Mouse (Mus musculus): ENCODE measurements at regions not wholly inside any gene's neighbourhood (a gene's known extent, or its start where the extent isn't known, plus 50 kb on each side); places are given as distances from the start of the nearest gene placed in this dataset.
"Not testable (repeated sequence)": the region's sequence is repeated elsewhere in the genome, so short reads cannot be mapped to it uniquely, and the experiment has no call there.

DNA sequence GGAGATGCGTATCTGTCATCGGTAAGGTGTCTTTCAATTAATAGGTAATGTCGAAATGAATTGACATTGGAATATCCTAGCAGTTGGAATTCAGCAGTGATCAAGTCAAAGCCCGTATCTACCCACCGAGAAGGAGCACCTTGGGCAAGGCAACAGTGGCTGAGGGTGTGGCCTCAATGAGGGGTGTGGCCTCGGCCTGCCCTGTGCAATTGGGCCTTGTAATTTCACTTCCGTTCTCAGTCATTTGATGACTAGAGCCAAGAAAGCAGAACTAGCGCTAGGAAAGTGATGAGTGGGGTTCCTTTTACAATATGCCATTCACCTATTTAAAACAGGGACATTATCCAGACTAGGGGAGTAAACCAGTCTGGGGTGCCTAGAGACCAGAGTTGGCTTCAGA, 77.6 kb downstream of the Elovl4 start:
- DNase-seq (ENCODE audit: low spot score): no peak

GRCm38 (mm10) chr9:83727462-83728189, 78.5 kb downstream of the Elovl4 start:
- DNase-seq (ENCODE audit: low spot score): peak; percentile 36

- DNase-seq (ENCODE audit: low spot score): no peak
Measured at GRCm38 (mm10) chr9:83726979-83727378, 79.1 kb downstream of the Elovl4 start.

DNA sequence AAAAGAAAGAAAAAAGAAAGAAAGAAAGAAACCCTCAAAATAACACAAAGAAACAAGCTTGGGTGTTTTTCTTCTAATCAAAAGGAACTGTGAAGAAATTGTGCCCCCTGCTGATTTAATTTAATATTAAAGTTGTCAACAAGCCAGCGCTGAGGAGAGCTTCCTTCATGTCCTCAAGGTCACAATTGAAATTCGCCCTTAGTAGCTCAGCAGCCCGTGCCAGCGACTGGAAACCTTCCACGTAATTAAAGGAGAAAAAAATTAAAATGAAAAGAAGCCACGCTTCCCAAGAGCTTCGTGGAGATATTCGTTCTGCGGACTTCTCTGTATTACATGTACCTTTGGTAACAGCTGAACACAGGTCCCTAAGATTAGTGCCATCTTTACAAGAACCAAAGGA, 80.0 kb downstream of the Elovl4 start:
- DNase-seq (ENCODE audit: low spot score): no peak

- DNase-seq (ENCODE audit: low spot score): no peak
Measured at GRCm38 (mm10) chr9:83725545-83725944, 80.5 kb downstream of the Elovl4 start.

DNA sequence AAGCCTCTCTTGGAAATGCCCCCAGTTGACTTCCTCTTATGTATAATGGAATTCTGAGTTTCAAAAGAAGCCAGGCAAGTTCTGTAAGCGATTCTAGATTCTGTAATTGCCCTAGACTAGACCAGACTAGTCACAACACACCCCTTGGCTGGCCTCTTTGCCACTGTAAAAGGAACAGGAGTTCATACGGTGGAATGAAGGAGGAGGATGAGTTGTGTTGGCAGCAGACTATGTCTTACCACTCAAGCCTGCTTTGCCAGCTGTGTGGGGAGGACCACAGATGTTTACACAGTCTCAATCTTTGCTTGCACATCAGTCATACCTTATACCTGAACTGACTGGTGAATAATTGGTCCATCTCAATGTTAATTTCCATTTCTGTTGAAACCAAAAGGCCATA, 85.1 kb downstream of the Elovl4 start:
- DNase-seq (ENCODE audit: low spot score): no peak

DNA sequence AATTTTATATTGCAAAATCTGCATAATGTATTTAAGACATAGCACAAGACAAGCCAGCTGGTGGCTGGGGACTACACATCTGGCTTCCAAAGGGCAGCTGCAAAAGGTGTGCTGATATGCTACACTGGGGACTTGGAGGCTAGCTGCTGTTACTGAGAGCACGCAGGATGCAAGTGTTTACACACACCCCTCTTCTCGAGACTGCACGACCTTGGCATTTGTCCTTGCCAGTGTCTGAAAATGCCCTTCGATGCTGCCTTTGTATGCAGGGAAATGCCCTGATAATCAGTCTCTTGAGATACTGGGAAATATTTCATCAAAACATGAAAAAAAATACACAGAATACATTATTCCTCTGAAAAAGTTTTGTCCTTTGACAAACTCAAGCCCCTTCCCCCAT, 86.3 kb downstream of the Elovl4 start:
- no peak for DNase-seq (ENCODE audit: low spot score)

GRCm38 (mm10) chr9:83718084-83718483, 88.0 kb downstream of the Elovl4 start:
- DNase-seq (ENCODE audit: low spot score): not testable (repeated sequence)

GRCm38 (mm10) chr9:83716101-83716763, 89.8 kb downstream of the Elovl4 start:
- no peak for DNase-seq (ENCODE audit: low spot score)

DNA sequence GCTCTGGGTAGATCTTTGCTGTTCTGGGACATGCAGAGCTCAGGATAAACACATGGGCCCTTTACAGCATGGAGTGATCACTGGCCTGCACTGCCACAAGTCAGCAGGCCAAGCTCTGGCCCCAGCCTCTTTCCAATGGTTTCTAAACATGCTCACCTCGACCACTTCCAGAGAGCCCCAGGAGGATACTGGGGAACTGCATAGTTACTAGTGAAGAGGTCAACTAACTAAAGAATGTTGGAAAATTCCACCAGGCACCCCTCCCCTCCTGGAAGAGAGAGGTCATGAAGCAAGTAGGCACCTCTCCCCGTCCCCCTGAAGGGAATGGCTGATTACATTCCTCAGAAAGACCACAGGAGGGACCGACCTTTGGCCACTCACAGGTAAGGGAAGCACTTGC, 98.7 kb downstream of the Elovl4 start:
- no peak for DNase-seq (ENCODE audit: low spot score)

DNA sequence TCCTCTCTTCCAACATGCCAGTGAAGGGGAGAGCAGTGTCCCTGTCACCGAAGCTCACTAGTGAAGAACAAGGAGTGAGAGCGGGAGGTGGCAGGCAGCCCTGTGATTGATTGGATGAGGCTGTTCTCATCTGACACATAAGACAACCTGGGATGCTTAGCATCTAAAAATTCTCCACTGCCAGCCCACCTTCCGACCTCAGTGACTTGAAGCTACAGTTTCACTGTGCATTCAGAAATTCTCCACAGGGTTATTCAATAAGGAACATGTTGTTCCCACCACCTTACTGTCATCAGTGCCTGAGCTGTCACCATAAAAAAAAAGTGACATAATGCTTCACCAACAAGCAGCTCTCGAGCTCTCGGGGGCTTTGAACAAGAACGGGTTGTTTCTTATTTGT, 100.0 kb downstream of the Elovl4 start:
- DNase-seq (ENCODE audit: low spot score): no peak

DNA sequence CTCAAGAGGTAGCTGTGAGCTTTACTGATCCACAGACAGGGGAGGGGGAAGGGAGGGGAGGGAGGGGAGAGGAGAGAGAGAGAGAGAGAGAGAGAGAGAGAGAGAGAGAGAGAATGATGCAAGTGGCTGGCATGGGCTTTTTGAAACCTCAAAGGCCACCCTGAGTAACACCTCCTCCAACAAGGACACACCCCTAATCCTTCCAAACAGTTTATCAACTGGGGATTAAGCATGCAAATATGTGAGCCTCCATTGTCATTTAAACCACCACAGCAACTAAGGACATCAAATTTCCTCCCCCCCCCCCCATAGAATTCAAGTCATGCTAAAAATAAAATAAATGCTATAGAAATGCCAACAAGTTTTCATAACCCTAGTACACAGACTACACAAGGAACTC, 101.9 kb downstream of the Elovl4 start:
- DNase-seq (ENCODE audit: low spot score): no peak

DNA sequence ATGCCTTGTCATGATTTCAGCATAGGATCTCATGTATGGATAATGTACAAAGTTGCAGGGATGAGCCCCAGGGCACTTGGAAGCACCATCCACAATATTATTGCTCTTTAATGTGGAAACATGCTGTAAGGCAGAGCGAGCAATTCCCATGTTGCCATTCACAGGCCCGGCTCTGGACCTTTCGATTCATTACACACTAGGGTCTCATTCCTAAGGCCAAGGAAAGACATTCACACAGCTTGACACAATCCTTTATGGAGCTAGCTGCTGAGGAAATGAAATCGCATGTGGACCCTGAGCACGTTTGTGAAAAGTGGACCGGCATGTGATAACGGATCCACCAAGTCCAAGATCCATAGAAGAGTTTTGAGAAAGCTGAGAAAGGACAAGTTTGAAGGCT, 105.2 kb downstream of the Elovl4 start:
- DNase-seq (ENCODE audit: low spot score): no peak

DNA sequence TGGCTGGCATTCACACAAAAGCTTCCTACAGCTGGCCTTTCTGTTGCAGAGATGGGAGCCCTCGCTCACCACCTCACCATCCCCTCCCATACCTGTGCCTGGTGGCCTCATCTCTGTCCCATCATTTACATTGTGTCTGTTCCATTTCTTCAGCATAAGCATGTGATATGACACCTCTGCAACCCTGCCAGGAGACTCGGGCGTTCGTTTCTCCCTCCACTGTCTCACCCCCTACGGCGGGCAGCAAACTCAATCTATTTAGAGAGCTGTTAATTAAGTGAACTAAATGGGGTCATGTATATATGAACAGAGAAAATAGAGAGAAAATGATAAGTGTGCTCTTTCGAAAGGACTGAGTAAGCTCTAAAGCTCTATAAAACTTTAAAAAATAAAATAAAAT, 106.0 kb downstream of the Elovl4 start:
- no peak for DNase-seq (ENCODE audit: low spot score)

DNA sequence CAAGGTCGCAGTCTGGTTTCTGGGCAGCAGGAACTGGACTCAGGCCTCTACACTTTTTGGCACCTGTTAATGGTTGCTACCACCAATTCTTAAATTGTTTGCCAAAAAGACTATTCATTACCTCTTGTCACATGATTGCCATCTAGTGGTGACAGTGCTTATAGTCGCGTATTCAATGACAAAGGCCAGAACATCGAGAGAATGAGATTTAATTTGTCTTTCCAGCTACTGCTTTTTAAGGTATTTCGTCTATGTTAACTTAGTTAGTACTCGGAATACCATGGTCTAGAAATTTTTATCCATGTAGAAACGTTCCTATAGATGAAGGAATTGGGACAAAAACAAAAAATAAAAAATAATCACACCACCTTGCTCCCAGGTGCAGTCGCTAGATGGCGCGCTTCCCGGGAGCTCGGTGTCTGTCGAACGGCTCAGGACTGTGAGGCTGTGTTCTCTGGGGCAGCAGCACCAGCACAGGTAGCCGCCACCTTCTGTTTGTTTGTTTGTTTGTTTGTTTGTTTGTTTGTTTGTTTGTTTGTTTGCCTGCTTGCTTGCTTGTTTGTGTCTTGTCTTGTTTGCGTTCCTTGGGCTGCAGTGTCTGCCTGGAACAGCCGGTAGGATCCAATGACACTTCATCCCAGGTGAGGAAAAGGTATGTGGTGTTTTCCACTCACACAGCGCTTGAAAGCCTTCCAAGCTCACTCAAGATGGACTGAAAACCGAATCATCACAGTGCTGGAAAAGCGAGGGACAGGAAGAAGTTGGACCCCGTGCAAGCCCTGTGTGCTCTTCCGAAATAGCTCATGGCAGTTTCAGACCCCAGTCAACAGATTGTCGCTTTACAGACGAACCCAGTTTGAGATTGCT, 114.5 kb downstream of the Elovl4 start:
- peak; percentile 72 for DNase-seq (ENCODE audit: low spot score)

All from left cerebral cortex, adult 11 months (tissue).